Mouse (Mus musculus) megakaryocyte-erythroid progenitor cell, adult 5 weeks (primary cell): Measurements from ENCODE around the gene Hgf. TPM values are rescaled to one million over a fixed set of nuclear protein-coding genes. Genes with fewer than 3 reads are reported as not detected.

Experiments used
- polyA plus RNA-seq: library from polyadenylated mRNA; stranded (reverse); fragments of >175 nt; gene quantifications from 2 replicates; pipeline ENCODE4 v1.2.3, GENCODE M21; 2012

Hgf gene
- polyA plus RNA-seq: 0.33 and 0.80 TPM in 2 replicates

GRCm38 (mm10) chr5:16553304-16554047 lies at the start of gene Hgf:
Gene Hgf (plus strand): TSS chr5:16553495.

Other genes with a start within 250 kb of the Hgf start
- gene Gm28710, start 238.3 kb downstream of the Hgf start, polyA plus RNA-seq: not detected in 2 replicates